Mouse (Mus musculus) kidney, postnatal 25 days (tissue): ENCODE data around the gene Gulp1.
A peak's percentile ranks its signal among the peaks of the same experiment; 100 is the strongest.

Experiments used
- DNase-seq, 2 experiments: peaks; one replicate each; pipeline ENCODE4 v3.0.0; 2021; ENCODE audit warnings: mixed read lengths in 2 of 2

The Gulp1 gene

DNA sequence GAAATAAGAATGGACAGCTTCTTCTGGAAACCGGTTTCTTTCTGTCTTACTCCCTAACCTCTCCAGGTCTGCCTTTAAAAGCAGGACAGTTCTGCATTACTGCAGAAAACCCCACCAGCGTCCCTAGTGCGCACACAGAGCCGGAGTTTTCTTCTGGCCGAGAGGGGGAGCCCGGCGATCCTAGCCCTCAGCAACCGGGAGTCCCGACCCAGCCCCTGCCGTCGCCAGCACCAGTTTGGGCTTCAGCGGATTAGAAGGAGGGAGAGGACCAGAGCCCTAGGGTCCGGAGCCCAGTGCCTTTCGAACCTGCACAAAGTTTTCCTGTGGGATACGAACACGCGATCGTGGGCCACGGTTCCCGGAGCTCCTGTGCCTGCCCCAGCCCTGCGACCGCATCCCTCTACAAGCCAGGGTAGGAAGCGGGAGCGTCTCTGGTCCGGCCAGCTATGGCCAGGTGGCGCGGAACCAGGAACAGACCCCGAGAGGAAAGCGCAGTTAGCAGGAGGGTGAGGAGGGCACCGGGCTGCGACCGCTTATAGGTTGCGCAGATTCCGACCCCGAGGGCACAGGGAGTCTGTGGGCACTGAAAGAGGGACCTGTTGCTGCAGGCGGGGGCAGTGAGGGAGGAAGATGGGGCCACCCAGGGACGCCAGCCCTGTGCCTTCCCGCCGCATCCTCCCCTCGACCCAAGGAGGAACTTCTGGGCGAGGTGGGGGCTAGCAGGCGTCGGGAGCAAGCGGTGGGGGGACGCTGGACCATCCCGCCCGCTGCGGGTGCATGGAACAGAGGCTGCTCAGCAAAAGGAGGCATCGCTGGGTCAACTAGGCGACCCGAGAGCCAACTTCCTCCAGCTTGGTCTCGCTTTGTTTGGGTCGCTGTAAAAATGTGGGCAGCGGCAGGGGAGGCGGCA is at the start of gene Gulp1:
Gulp1 (plus strand) TSS at position 51 of the 910 bp plus-strand sequence.
- peak; percentile 71 to 84 for DNase-seq

DNA sequence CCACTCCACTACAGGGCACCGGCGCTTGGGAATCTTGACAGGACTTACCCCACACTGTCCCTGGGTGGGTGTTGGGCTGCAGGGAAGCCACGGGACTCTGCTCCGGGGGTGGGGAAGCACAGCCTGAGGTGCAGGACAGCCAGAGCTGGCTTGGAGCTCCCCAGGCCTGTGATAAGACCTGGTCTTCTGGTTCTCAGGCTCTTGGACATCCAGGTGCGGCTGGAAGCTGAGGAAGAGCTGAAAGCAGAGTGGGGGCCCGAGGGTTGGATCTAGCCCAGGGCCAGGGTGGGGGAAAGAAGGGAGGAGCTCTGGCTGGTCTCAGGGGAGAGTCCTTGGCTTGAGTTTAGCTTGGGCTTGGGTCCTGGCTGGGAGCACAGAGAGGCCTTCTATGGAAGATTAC is 1.1 kb upstream of the Gulp1 start:
- no peak for DNase-seq

DNA sequence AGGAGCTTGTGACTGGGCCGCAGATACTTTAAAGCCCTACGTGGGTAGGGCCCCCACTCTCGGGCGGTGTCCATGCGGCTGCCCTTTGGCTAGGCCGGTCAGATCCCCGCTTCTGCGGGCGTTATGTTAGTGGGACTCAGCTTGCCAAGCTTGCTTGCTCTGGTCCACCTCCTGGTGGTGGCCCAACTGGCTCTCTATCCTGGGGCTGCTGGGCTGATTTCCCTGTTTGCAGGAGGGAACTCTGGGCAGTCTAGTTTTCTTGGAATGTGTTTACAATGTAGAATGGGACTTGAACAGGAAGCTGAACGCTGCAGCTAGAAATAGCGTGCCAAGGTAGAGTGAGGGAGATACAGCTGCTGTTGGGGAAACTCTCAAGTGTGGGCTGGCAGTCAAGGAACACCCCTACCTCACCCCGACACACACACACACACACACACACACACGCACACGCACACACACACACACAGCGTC is 1.1 kb downstream of the Gulp1 start:
- peak; percentile 48 to 70 for DNase-seq

DNA sequence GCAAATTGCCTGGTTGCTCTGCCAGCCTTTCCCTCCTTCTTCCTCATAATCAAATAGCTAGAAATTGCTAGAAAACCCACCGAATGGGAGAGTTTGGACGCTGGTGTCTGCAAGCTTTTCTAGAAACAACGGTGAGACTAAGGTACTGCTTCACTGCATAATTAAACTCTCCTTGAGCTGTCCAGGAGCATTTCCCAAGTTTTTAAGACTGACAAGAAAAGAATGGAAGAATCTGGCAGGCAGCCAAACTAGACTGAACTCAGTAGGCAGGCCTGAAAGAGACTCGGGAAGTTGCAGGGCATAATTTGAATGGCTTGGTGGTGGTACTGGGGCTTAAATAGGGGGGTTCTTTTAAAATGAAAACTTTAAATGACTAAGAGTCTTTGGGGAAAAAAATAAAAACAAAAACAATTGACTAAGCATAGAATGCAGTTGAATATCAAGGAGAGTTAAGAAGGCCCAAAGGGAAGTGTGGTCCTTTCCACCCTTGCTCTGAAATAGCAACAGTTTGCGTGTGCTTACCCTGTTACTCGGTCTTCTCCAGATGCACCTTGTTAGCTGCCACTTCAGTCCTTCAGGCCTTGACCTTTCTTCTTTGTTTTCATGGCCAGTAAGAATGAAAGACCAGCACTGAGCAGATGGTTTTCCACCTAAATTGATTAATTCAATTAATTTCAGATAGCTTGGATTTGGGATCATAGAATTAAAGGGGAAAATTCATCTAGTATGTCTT is 2.0 kb downstream of the Gulp1 start:
- DNase-seq, result peak; percentile 36 to 73

DNA sequence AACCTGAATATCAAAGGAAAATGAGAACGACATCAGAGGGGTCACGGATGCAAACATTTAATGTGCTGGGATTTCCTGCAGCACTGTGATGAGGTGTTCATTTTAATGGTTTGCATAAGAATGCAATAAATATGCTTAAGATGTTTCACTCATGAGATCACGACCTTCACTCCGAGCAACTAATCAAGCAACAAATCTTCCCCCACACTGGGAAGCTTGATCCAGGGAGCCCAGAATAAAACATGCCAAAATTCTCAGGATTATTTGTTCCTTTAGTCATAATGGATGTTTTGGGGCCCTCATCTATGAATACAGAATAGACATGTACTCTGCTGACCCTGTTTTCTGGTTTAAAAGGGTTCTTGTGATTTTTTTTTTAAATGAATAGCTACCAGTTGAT is 16.1 kb downstream of the Gulp1 start:
- no peak for DNase-seq

DNA sequence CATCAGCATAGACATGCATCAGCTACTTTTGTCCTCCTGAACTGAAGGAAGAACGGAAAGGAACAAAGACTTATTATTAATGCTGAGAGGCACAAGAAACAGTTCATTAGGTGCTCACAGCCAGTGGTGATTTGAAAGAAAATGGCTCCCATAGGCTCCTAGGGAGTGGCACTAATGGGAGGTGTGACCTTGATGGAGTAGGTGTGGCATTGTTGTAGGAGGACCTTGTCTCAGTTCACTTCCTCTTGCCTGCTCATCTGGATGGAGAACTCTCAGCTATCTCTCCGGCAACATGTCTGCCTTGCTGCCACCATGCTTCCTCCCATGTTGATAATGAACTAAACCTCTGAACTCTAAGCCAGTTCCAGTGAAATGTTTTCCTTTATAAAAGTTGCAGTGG is 17.0 kb downstream of the Gulp1 start:
- no peak for DNase-seq

DNA sequence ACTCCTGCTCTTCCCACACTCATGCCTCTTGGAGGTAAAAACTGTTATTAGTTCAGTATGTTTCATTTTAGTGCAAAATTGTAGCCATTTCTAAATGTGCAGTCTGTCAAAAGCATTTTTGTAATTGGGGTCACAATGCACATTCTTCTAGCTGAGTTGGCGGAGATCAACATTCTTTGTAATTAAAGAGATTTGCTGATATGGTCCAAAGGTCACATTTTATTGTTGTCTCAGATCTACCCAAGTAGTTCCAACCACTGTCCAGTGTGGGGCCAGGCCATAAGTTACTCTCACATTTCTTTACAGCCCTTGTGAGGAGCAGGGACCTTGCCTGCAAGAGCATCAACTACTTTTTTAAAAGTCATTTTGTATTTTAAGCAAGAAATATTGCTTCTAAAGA is 24.7 kb downstream of the Gulp1 start:
- DNase-seq, result peak; percentile 18 to 41

DNA sequence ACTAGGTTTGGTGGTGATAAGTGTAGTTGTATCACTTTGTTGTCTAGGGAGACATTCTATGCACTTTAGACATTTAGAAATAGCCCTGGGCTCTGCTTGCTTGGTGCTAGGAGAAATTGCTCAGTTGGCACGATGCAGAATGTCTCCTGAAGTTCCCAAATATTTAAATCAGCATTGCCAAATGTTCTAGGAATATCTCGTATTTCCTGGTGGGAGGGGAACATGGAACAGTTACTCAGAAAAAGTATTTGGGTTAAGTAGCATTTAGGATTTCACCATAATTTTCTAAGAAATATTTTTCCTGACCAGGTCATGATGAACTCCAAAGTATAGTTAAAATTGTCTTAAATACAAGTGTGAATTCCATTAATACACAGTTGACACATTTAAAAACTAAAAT is 25.3 kb downstream of the Gulp1 start:
- no peak for DNase-seq

DNA sequence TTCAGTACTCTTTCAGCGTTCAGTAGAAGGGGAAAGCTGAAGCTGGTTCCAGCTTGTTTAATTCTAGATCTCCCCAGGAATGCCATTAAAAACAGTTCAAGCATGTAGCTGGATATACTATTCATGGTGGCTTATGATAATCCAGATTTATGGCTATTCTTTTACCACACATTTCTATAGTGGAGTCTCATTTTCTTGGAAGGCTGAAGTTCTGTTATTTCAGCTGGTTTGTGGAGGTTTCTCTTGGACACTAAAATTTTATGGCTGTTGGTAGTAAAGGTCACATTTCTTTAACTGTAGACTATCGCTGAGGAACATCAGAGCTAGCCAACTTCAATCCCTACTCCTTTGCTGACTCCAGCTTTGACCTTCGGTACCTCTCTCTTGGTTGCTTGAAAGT is 29.1 kb downstream of the Gulp1 start:
- DNase-seq, result no peak

DNA sequence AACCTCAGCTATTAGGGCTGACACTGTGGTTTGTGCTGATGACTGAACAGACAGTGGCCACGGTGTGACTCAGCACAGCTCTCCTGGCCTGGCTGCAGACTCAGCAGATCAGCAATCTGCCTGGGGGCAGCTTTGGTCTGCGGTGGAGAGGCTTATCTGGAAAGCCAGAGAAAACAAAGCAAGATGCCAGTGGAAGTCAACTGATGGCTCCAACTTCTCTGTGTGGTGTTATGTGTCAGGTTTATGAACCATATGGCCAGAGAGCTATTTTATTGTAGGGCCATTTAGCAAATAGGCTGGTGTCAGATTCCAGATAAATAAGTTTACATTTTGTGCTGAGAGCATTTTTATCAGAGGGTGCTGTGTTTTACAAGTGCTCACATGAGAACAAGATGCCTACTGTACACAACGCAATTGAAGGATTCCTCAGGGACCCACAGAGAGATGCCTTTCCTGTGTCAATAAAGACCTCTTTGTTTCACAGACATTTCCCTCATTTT is 33.6 kb downstream of the Gulp1 start:
- peak; percentile 6 to 36 for DNase-seq

DNA sequence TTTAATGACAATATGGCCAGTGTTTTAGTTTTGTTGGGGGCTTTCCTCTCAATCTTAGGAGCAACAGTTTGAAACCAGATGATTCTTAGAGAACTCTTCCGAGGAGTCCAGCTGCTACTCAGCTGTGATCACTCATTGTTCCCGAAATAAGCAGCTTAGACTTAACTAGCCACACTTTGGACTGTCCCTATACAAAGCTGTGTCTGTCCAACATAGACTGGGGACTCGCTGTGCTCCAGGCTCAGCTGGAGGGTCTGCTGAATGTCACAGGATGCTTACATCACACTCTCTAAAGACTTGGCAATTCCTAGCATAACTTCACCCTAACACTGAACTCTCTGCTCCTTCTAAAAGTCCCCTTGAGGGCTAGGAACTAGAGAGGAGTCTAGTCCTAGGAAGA is 40.4 kb downstream of the Gulp1 start:
- no peak for DNase-seq

DNA sequence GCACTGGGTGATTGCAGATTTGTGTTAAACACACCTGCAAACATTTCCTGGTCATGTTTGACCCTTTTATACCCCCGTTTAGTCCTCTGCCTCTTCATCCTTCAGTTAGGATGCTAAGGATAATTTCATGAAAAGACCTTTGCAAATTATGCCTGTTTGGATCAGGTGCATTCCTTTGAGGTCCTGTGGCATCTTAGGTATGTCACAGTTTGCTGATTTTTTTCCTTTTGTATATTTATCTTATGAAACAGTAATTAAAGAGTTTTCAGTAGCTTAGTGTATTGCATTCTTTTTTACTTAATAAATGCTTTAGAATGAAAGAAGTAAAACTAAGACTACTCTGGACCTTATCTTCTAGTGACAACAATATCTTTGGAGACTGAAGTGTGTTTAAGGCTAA is 41.8 kb downstream of the Gulp1 start:
- DNase-seq, result no peak

DNA sequence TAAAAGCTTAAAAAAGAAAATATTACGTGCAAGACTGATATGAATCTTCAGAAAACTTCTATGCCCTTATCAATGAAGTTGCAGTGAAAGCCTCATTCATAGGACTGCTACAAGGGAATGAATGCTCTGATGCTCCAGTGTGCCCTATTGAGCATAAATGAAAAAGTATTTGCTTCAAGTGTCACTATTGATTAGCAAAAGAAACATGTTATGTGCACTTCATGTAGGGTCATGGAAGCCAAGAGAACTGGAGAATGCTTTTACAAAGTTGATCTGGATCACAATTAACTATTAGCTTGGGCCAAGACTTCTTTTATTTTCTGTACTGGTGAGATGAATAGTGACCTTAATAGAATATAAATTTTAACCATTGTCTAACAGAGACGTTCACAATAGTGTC is 47.0 kb downstream of the Gulp1 start:
- no peak for DNase-seq

DNA sequence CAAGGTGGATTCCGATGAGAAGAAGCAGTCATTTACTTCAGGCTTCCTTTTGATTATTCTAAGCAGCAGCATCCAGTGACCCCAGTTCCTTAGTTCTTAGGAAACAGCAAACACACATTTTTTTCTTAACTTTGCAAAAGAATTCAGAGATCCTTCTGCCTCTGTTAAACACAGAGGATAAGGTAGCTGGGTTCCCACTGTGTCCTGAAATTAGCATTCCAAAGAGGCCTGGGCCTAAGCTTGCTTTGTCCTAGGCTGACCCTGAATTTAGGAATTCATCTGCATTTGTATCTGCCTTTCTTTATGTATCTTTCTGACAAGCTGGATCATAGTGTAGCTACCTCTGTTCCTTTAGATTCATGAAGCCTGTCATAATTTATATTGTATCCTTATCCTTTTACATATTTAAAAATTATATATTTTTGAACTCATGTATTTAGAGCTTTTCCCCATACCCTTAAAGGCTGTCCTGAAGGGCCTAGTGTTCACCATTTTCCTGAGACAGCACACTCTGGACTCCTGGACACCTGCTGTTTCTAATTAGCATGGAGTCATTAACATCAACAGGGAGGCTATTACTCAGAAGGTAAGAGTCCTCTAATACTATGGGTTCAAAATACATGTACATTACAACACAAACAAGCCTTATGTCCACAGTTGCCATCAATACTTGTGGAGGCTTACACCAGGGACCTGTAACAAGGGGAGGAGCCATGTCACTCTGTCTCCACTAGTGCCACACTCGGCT is 62.2 kb downstream of the Gulp1 start:
- no peak for DNase-seq

DNA sequence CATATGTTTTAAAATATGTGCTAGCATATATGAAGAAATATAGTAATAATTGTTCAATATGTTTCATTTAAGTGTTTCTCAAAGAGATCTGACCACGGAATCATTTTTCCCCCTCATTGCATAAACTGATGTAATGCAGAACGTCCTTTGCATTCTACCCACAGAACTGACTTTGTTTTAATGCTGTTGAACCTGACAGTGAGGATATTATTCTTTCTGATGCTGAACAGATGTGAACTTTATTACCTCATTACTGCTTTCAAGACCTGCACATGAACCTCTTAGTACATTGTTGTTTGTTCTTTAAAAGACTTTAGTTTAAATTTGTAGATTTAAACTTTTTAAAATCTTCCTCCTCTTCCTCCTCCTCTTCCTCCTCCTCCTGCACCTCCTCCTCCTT is 67.4 kb downstream of the Gulp1 start:
- DNase-seq, result no peak

DNA sequence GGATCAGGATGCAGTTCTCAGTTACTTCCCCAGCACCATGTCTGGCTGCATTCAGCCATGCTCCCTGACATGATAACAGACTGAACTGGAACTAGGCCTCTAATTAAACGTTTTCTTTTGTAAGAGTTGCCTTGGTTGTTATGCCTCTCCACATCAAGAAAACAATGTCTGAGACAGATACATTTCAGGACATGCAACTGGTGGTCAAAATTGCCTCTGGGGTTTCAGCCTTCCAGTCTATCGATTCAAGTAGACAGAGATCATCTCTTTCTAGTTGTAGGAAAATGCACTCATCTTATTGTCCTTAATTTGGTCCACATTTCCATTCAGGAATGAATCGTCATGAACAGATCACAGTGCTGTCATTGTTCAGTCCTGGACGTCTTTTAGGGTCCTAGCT is 83.2 kb downstream of the Gulp1 start:
- DNase-seq, result no peak

DNA sequence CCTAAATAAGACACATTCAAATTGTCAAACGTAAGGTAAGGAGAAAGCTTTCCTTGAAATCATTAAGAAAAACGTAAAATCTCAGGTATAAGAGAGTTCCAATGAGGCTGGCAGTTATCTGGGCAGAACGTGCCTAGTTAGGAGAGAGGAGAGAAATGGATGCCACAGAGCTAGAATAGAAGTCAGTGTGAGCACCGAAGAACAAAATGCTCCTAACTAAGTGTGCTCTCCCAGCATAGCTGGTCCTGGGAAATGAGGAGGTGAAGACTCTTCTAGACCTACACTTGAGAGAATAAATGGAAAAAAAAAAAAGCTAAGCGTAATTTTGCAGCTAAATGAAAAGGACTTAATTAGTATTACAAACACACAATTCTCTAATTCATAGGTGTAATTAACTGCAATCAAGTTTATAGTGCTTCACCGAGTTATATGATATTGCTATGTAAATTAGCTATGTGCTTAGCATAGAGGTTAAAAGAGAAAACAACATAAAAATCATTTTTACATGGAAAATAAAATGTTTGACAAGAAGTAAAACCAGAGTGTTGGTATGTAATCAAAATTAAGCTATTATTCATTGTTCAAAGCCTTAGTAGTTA is 94.5 kb downstream of the Gulp1 start:
- no peak for DNase-seq

DNA sequence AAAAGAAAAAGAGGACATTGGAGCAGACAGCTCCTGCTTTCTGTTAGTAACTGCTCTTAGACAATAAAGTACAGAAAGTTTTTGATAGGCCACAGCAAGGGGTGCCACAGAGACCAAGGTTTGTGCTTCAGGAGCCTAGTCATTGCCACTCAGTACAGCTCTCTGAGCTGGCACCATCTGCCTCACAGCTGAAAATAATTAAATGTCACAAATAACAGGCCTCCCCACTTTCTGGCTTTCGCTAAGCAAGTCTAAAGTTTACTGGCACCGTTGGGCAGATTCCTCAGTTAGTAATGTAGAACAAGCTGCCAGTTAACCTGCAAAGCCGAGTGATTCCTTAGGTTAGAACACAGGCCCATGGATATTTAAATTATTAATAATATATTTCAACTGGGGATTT is 127.7 kb downstream of the Gulp1 start:
- DNase-seq, result no peak

DNA sequence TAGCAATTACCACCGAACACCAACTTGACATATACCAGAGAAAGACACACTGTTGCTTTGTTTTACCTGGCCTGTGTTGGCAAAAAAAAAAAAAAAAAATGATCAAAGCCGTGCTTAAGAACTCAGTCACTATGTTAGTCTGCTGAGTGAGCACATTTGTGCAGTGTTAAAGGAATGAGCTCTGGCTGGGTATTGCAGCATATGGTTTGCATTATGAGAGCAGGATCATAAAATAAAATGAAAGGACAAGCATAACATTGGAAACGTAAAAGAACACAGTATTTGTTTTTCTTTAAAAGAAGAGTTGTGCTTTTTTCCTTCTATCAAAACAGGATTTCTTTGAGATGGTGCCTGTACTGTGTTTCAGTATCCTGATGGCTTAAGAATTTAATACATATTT is 128.1 kb downstream of the Gulp1 start:
- no peak for DNase-seq

DNA sequence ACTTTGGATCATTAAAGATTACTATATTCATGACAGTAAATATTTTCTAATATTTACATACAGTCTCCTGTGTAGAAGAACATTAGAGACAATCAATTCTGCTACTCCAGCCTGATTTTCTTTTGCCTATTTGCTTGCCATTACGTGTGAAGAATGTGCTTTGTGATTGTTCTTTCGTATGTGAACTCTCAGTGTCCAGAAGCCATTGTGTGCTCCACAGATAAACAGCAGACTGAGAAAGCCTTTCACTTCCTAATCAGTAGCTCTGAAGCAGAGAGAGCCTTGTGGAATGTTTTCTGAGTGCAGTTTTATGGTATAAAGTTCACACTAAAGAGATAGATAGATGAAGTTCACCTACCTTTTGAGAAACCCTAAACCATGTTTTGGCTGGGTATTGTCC is 131.2 kb downstream of the Gulp1 start:
- DNase-seq, result no peak

DNA sequence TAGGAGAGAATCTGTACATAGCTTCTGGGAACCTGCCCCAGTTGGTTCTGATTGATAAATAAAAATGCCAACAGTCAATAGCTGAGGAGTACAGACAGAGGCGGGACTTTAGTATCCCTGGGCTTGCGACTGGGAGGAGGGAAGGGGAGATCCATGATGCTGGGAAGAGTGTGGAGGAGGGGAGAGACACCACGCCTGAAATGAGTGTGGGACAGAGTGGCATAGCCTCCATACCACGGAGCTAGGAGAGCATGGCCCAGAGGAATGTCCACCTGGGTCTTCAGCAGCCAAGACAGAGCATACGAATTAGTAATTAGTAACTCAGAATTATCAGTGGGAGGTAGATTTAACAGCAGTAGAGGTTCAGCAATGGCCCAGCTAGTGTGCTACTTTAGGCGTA is 132.4 kb downstream of the Gulp1 start:
- no peak for DNase-seq

DNA sequence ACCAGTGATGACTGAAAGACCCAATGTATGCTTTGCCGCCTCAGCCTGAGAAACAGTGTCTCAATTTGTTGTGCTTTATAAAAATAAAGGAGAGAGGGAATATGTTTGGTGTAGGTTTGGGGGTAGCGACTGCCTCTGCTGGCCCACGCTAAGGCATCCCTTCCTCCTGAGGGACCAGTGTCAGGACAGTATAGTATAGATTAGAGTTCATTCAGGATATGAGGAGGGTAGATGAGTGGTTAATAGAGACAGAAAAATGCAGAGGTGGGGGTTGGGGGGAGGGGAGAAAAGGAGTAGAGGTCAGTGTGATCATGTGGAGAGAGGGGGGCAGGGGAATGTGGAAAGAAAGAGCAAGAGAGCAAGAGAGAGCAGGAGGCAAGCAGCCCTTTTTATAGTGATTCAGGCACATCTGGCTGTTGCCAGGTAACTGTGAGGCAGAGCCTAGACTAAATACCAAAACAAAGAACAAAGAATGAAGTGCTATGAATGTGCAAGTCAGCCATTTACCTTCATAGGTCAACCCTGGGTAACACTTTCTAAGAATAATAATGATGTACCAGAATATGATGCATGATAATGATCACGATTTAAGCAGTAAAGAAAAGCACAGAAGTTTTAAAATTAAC is 169.6 kb downstream of the Gulp1 start:
- DNase-seq, result no peak
